Mouse (Mus musculus) kidney, embryonic 16.5 days (tissue): ENCODE measurements around the gene Atp6v0c. TPM values are rescaled to one million over a fixed set of nuclear protein-coding genes. Genes with fewer than 3 reads are reported as not detected.

Source experiments
- ATAC-seq: fragments of 200-750 bp; cut with Nextera tagmentation; 2 replicates; pipeline ENCODE4 v1.8.0; 2017; ENCODE audit warnings: moderate TSS enrichment; ENCODE audit not compliant: low FRiP score, low TSS enrichment
- H3K27ac ChIP-seq: fragments of 300-500 bp; sonication (generic); 2 replicates; pipeline ENCODE4 v1.5.1; 2014; ENCODE audit warnings: low read length
- H3K27me3 ChIP-seq: fragments of 300-500 bp; sonication (generic); 2 replicates; pipeline ENCODE4 v1.6.1; 2014; ENCODE audit warnings: low read length, control low read depth, mixed read lengths; ENCODE audit not compliant: insufficient read depth
- H3K36me3 ChIP-seq: fragments of 300-500 bp; sonication (generic); 2 replicates; pipeline ENCODE4 v1.6.1; 2014; ENCODE audit warnings: low read length, control low read depth, mixed read lengths; ENCODE audit not compliant: insufficient read depth
- H3K4me1 ChIP-seq: fragments of 300-500 bp; sonication (generic); 2 replicates; pipeline ENCODE4 v1.6.1; 2014; ENCODE audit warnings: low read length, control low read depth, mixed read lengths; ENCODE audit not compliant: insufficient read depth
- H3K4me2 ChIP-seq: fragments of 300-500 bp; sonication (generic); replicated peaks from 2 replicates; pipeline ENCODE4 v1.6.1; 2014; ENCODE audit warnings: low read depth, low read length
- H3K4me3 ChIP-seq: fragments of 300-500 bp; sonication (generic); 2 replicates; pipeline ENCODE4 v1.5.1; 2014; ENCODE audit warnings: mild to moderate bottlenecking, low read length
- H3K9ac ChIP-seq: fragments of 300-500 bp; sonication (generic); replicated peaks from 2 replicates; pipeline ENCODE4 v1.6.1; 2014; ENCODE audit warnings: low read length
- H3K9me3 ChIP-seq: fragments of 300-500 bp; sonication (generic); 2 replicates; pipeline ENCODE4 v1.6.1; 2016; ENCODE audit warnings: low read length, control low read depth
- WGBS: fragments of 180-500 bp; shearing (Covaris S2); extraction: QIAGEN DNeasy Blood & Tissue Kit; methylation state at CpG from one replicate; pipeline ENCODE4 v1.1.7; 2014; 5-methylcytosine and 5-hydroxymethylcytosine counted together
- polyA plus RNA-seq: library from polyadenylated mRNA; unstranded; fragments of >200 nt; fragmentation: Nextera tagmentation; extraction: Ambion mirVana; gene quantifications from 2 replicates; pipeline ENCODE4 v1.2.1, GENCODE M21; 2015

Atp6v0c gene
- polyA plus RNA-seq, 1 experiment from 2014 or later = 695 TPM

- 5% methylated on average over 3 of the region's 3 CpGs for WGBS
- no peaks in the 10 kb centered on the region for H3K9me3 ChIP-seq
- no peak overlapping the region for H3K9ac ChIP-seq
- peaks cover 6% of the 10 kb centered on the region for H3K4me1 ChIP-seq
- H3K27ac ChIP-seq = no peak overlapping the region
- H3K36me3 ChIP-seq = no peaks in the 10 kb centered on the region
- ATAC-seq = no peak
- H3K4me2 ChIP-seq = no peak overlapping the region
- H3K27me3 ChIP-seq = no peaks in the 10 kb centered on the region
- H3K4me3 ChIP-seq = no peak overlapping the region
Measured at GRCm38 (mm10) chr17:24173423-24173822, 3.9 kb upstream of the Atp6v0c start.

GRCm38 (mm10) chr17:24171738-24172137 lies 2.2 kb upstream of the Atp6v0c start:
- Histone ChIP-seq H3K4me2 (no peak overlapping the region), H3K9ac (no peak overlapping the region), H3K9me3 (no peaks in the 10 kb centered on the region), H3K4me3 (no peak overlapping the region), H3K27ac (no peak overlapping the region), H3K4me1 (peaks cover 19% of the 10 kb centered on the region), H3K36me3 (no peaks in the 10 kb centered on the region), H3K27me3 (no peaks in the 10 kb centered on the region)
- WGBS = 84% methylated on average over 4 of the region's 4 CpGs
- ATAC-seq = no peak

DNA sequence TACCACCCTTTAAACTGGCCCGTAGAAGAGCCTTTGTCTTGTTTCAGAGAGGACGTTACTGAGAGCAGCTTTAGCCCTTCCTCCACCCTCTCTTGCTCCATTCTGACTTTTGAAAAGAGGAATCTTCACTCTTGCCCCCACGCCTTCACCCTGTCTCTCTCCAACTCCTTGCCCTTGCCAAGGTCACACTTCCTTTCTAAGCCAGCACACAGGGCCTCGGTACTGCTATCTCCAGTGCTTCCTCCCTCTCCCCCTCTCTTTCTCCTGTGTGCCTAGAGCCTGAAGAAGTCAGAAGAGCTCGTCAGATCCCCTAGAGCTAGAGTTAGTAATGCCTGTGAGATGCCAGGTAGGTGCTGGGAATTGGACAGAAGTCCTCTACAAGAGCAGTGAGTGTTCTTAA lies 1.2 kb upstream of the Atp6v0c start:
- H3K27ac ChIP-seq = no peak overlapping the region
- H3K9ac ChIP-seq = no peak overlapping the region
- no peaks in the 10 kb centered on the region for H3K9me3 ChIP-seq
- 70% methylated on average over 5 of the region's 5 CpGs for WGBS
- no peak overlapping the region for H3K4me2 ChIP-seq
- H3K27me3 ChIP-seq = no peaks in the 10 kb centered on the region
- peaks cover under 1% of the 10 kb centered on the region; the same call in 1 of the 2 replicates for H3K36me3 ChIP-seq
- no peak overlapping the region for H3K4me3 ChIP-seq
- no peak for ATAC-seq
- H3K4me1 ChIP-seq = peaks cover 22% of the 10 kb centered on the region

GRCm38 (mm10) chr17:24170125-24170524 lies 623 bp upstream of the Atp6v0c start:
- no peak for ATAC-seq
- 62% methylated on average over 3 of the region's 3 CpGs for WGBS
- Histone ChIP-seq H3K27me3 (no peaks in the 10 kb centered on the region), H3K4me2 (peak overlapping the region; percentile 75), H3K4me1 (peaks cover 22% of the 10 kb centered on the region), H3K9me3 (no peaks in the 10 kb centered on the region), H3K36me3 (peaks cover 3% of the 10 kb centered on the region; the same call in 1 of the 2 replicates), H3K9ac (peak overlapping the region; percentile 91), H3K4me3 (peak overlapping the region; percentile 83), H3K27ac (peak overlapping the region; percentile 97; the same call in 1 of the 2 replicates)

DNA sequence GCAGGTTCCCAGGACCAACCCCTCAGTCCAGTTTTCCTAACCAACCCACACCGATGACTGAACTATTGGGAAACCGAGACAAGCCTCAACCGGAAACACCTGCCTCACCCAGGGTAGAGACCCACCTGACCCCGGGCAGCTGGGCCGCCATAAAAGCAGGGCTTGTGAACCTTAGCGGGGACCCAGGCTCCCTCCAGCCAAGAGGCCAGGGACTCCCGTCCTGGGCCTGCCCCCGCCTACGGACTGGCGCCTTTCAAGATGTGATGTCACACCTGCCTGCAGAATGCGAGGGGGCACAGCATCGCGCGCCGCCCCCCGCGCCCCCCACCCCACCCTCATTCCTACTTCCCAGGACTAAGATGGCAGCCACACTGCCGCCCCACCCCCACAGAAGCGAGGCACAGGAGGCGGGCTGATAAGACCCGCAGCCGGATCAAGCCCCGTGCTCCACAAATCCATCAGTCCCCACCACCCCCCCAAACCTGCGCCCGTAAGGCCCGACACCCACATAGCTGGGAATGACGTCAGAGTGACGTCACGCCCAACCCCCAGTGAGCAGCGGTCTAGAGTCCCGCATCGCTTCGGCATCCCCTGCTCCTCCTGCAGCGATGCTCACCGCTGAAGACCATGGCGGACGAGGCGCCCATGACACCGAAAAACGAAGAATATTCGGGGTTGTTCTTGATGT lies 768 bp downstream of the Atp6v0c start:
- Histone ChIP-seq H3K4me3 (peak overlapping the region; percentile 83), H3K9ac (peak overlapping the region; percentile 91), H3K27me3 (no peaks in the 10 kb centered on the region), H3K4me1 (peaks cover 22% of the 10 kb centered on the region), H3K36me3 (peaks cover 3% of the 10 kb centered on the region; the same call in 1 of the 2 replicates), H3K9me3 (no peaks in the 10 kb centered on the region), H3K4me2 (peak overlapping the region; percentile 75), H3K27ac (peak overlapping the region; percentile 97)
- peak; percentile 52 for ATAC-seq
- under 1% methylated on average over 41 of the region's 41 CpGs for WGBS

- Histone ChIP-seq H3K27me3 (no peaks in the 10 kb centered on the region), H3K4me1 (peaks cover 22% of the 10 kb centered on the region), H3K9me3 (no peaks in the 10 kb centered on the region), H3K4me3 (peak overlapping the region; percentile 83), H3K9ac (peak overlapping the region; percentile 91), H3K27ac (peak overlapping the region; percentile 97; the same call in 1 of the 2 replicates), H3K4me2 (peak overlapping the region; percentile 75), H3K36me3 (peaks cover 3% of the 10 kb centered on the region; the same call in 1 of the 2 replicates)
- no peak for ATAC-seq
- 40% methylated on average over 7 of the region's 7 CpGs for WGBS
Measured at GRCm38 (mm10) chr17:24167891-24168505, 1.5 kb downstream of the Atp6v0c start.

DNA sequence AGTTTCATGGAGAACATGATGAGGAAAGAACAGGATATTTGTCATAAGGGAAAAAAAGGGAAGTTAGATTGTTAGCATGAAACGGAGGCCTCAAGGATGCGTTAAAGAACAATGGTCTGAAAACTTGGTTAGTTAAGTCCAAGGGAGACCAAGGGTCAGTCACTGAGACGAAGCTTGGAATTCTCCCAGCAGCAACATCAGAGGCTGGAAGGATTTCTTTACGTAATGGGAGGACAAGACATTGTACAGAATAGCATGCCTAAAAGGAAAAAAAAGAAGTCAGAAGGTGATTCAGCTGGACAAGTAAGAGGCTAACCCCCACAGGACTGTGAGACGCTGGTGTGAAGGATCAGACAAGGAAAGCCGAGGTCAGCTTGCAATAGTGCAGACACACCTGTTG lies 2.4 kb downstream of the Atp6v0c start:
- no peaks in the 10 kb centered on the region for H3K9me3 ChIP-seq
- no peaks in the 10 kb centered on the region for H3K27me3 ChIP-seq
- peak overlapping the region; percentile 83; the same call in 1 of the 2 replicates for H3K4me3 ChIP-seq
- H3K27ac ChIP-seq = no peak overlapping the region
- peaks cover 3% of the 10 kb centered on the region; the same call in 1 of the 2 replicates for H3K36me3 ChIP-seq
- H3K4me2 ChIP-seq = peak overlapping the region; percentile 75; the same call in 1 of the 2 replicates
- peaks cover 29% of the 10 kb centered on the region for H3K4me1 ChIP-seq
- ATAC-seq = no peak
- 85% methylated on average over 6 of the region's 6 CpGs for WGBS
- no peak overlapping the region for H3K9ac ChIP-seq

GRCm38 (mm10) chr17:24164566-24165259 lies 4.8 kb downstream of the Atp6v0c start:
- Histone ChIP-seq H3K27me3 (no peaks in the 10 kb centered on the region), H3K27ac (no peak overlapping the region), H3K4me1 (peaks cover 23% of the 10 kb centered on the region), H3K4me2 (no peak overlapping the region), H3K9me3 (no peaks in the 10 kb centered on the region), H3K4me3 (no peak overlapping the region), H3K9ac (no peak overlapping the region), H3K36me3 (peaks cover 3% of the 10 kb centered on the region; the same call in 1 of the 2 replicates)
- 87% methylated on average over 11 of the region's 11 CpGs for WGBS
- no peak for ATAC-seq

- Histone ChIP-seq H3K4me2 (peak within 1 kb of the TSS; percentile 68), H3K4me3 (peak within 1 kb of the TSS; percentile 79), H3K4me1 (peaks cover 23% of the 10 kb centered on the region), H3K36me3 (peaks cover 3% of the 10 kb centered on the region; the same call in 1 of the 2 replicates), H3K9me3 (no peaks in the 10 kb centered on the region), H3K27ac (peak within 1 kb of the TSS; percentile 86), H3K27me3 (no peaks in the 10 kb centered on the region), H3K9ac (peak within 1 kb of the TSS; percentile 80)
- peak; percentile 91 for ATAC-seq
- WGBS = under 1% methylated on average over 47 of the region's 47 CpGs
Measured at GRCm38 (mm10) chr17:24163176-24163962, 6.1 kb downstream of the Atp6v0c start, which contains the start of gene Amdhd2. Gene Amdhd2 (minus strand): TSS chr17:24163766.
